In genomic region chr6:137466256-137466655, GRCm38 (mm10) we compare ENCODE assay signal across 22 mouse cellular contexts.
DNase-seq lines count a peak whose midpoint lies in the region; ATAC-seq lines count a peak whose summit lies in the region.
"Had no signal": no experiment of that assay in that cellular context is flagged by ENCODE, and none has a peak within 500 bp of the region (broad histone marks: within the 10 kb centered on the region; RNA-seq: fewer than 3 reads in every experiment).

No protein-coding gene starts in this region.

- H3K9ac ChIP-seq in heart, embryonic 16.5 days (ENCODE audit: low read length): 0 out of 2 replicates have a peak overlapping the region, but pooled peaks have one; percentile 4
- H3K9ac ChIP-seq: embryonic facial prominence, embryonic 13.5 days; forebrain, embryonic 12.5 days; hindbrain, embryonic 14.5 days; intestine, embryonic 15.5 days had no signal

- no peak for ATAC-seq in heart, embryonic 16.5 days (replicated peaks; ENCODE audit: extremely low read depth, insufficient read depth, low FRiP score)
- ATAC-seq: CD4-positive, CD25-positive, alpha-beta regulatory T cell, adult 4 months; forebrain, embryonic 16.5 days; intestine, embryonic 15.5 days had no signal

- peaks cover 20% of the 10 kb centered on the region for H3K4me1 ChIP-seq in heart, embryonic 10.5 days
- H3K4me1 ChIP-seq in heart, embryonic 16.5 days (ENCODE audit: control insufficient read depth, insufficient read depth, low read length): peaks cover 26% of the 10 kb centered on the region

- H3K27me3 ChIP-seq in heart, embryonic 10.5 days (ENCODE audit: insufficient read depth, poor library complexity, severe bottlenecking): no peaks in the 10 kb centered on the region
- no peaks in the 10 kb centered on the region for H3K27me3 ChIP-seq in heart, embryonic 16.5 days (ENCODE audit: control insufficient read depth, insufficient read depth, low read length)
- H3K27me3 ChIP-seq: embryonic facial prominence, embryonic 13.5 days; intestine, embryonic 15.5 days had no signal

- DNase-seq in cerebellum, adult 9-11 months: peak; percentile 35
- DNase-seq in cerebellum, adult 11 months: no peak
- no peak for DNase-seq in heart, embryonic 10.5 days (ENCODE audit: low spot score)
- no peak for DNase-seq in heart, postnatal 14 days
- DNase-seq in heart, adult 9 months (ENCODE audit: low spot score in 2 of 2): no peak
- peak; percentile 19 for DNase-seq in left cerebral cortex, postnatal 4 days
- DNase-seq in left cerebral cortex, adult 18-20 months (ENCODE audit: low spot score in 2 of 2): no peak
- DNase-seq: adrenal gland, adult 8-10 months; adrenal gland, postnatal 36 days; B cell, adult 2 months; cerebellum, postnatal 25 days; gastrocnemius, postnatal 14 days; kidney, adult 9 months had no signal

- intact Hi-C loops in heart, postnatal 14 days (cut with DNase I): no loop called here
- intact Hi-C loops in left cerebral cortex, postnatal 4 days (cut with DNase I): no loop called here

- H3K36me3 ChIP-seq in heart, embryonic 10.5 days: no peaks in the 10 kb centered on the region
- no peaks in the 10 kb centered on the region for H3K36me3 ChIP-seq in heart, embryonic 16.5 days (ENCODE audit: control insufficient read depth, insufficient read depth)
- H3K36me3 ChIP-seq: embryonic facial prominence, embryonic 13.5 days; forebrain, embryonic 12.5 days; G1E; hindbrain, embryonic 10.5 days; intestine, embryonic 15.5 days had no signal

- H3K9me3 ChIP-seq in heart, embryonic 10.5 days: no peaks in the 10 kb centered on the region
- H3K9me3 ChIP-seq in heart, embryonic 16.5 days (replicated peaks; ENCODE audit: control insufficient read depth, low read length): peaks cover 3% of the 10 kb centered on the region
- H3K9me3 ChIP-seq: embryonic facial prominence, embryonic 13.5 days; intestine, embryonic 15.5 days had no signal

- no peak overlapping the region for H3K4me3 ChIP-seq in heart, embryonic 10.5 days
- no peak overlapping the region for H3K4me3 ChIP-seq in heart, embryonic 16.5 days (ENCODE audit: low read length)
- H3K4me3 ChIP-seq: embryonic facial prominence, embryonic 13.5 days; forebrain, embryonic 12.5 days; hindbrain, embryonic 10.5 days; intestine, embryonic 15.5 days had no signal

- 63% methylated on average over 2 of the region's 2 CpGs for WGBS in heart, embryonic 10.5 days
- 70% methylated on average over 2 of the region's 2 CpGs for WGBS in heart, embryonic 16.5 days

- peak overlapping the region; percentile 69 for H3K27ac ChIP-seq in heart, embryonic 10.5 days
- H3K27ac ChIP-seq in heart, embryonic 16.5 days (ENCODE audit: low read length): peak overlapping the region; percentile 91
- H3K27ac ChIP-seq: embryonic facial prominence, embryonic 13.5 days; forebrain, embryonic 12.5 days; hindbrain, embryonic 10.5 days; hindbrain, embryonic 14.5 days; intestine, embryonic 15.5 days had no signal

- no peak overlapping the region for H3K4me2 ChIP-seq in heart, embryonic 16.5 days (ENCODE audit: low read depth, low read length)
- H3K4me2 ChIP-seq: embryonic facial prominence, embryonic 13.5 days; forebrain, embryonic 12.5 days; hindbrain, embryonic 14.5 days; intestine, embryonic 15.5 days had no signal

Comparison
In these comparisons a context has a peak if more than half of its experiments do, and no peak if none do; other contexts are left out.
1. DNase-seq: peak in cerebellum, adult 9-11 months (single experiment) and left cerebral cortex, postnatal 4 days (single experiment); none in cerebellum, adult 11 months (single experiment), heart, embryonic 10.5 days (single experiment), heart, postnatal 14 days (0 of 2), heart, adult 9 months (0 of 2) and left cerebral cortex, adult 18-20 months (0 of 2).